Mouse (Mus musculus) midbrain, embryonic 14.5 days (tissue): Measurements from ENCODE around the gene Osbpl9. TPM values are rescaled to one million over a fixed set of nuclear protein-coding genes. Genes with fewer than 3 reads are reported as not detected.
A peak's percentile ranks its signal among the peaks of the same experiment; 100 is the strongest.

Source experiments
- ATAC-seq: fragments of 200-750 bp; cut with Nextera tagmentation; 2 replicates; pipeline ENCODE4 v1.8.0; 2017; ENCODE audit warnings: moderate number of reproducible peaks, moderate library complexity; ENCODE audit not compliant: low FRiP score, low TSS enrichment
- DNase-seq: peaks from one replicate; pipeline ENCODE4 v3.0.0-alpha.2; 2015
- H3K27ac ChIP-seq: fragments of 300-500 bp; sonication (generic); replicated peaks from 2 replicates; pipeline ENCODE4 v1.5.1; 2014; ENCODE audit warnings: mild to moderate bottlenecking, low read depth, low read length, moderate library complexity
- H3K27me3 ChIP-seq: fragments of 300-500 bp; sonication (generic); 2 replicates; pipeline ENCODE4 v1.6.1; 2014; ENCODE audit warnings: low read length, control low read depth, mixed read lengths; ENCODE audit not compliant: control insufficient read depth, insufficient read depth
- H3K36me3 ChIP-seq: fragments of 300-500 bp; sonication (generic); 2 replicates; pipeline ENCODE4 v1.6.1; 2014; ENCODE audit warnings: low read length, control low read depth; ENCODE audit not compliant: control insufficient read depth, insufficient read depth
- H3K4me1 ChIP-seq: fragments of 300-500 bp; sonication (generic); 2 replicates; pipeline ENCODE4 v1.6.1; 2014; ENCODE audit warnings: mild to moderate bottlenecking, antibody characterized with exemption, low read length, control low read depth; ENCODE audit not compliant: control insufficient read depth, insufficient read depth
- H3K4me2 ChIP-seq: fragments of 300-500 bp; sonication (generic); 2 replicates; pipeline ENCODE4 v1.6.1; 2014; ENCODE audit warnings: mild to moderate bottlenecking, low read length, moderate library complexity
- H3K4me3 ChIP-seq: fragments of 300-500 bp; sonication (generic); replicated peaks from 2 replicates; pipeline ENCODE4 v1.5.1; 2014; ENCODE audit warnings: low read depth, low read length
- H3K9ac ChIP-seq: fragments of 300-500 bp; sonication (generic); replicated peaks from 2 replicates; pipeline ENCODE4 v1.6.1; 2014; ENCODE audit warnings: mild to moderate bottlenecking, low read length, moderate library complexity
- H3K9me3 ChIP-seq: fragments of 300-500 bp; sonication (generic); 2 replicates; pipeline ENCODE4 v1.6.1; 2016; ENCODE audit warnings: low read length, control low read depth, mixed read lengths; ENCODE audit not compliant: control insufficient read depth
- WGBS: fragments of 180-500 bp; shearing (Covaris S2); extraction: QIAGEN DNeasy Blood & Tissue Kit; methylation state at CpG from one replicate; pipeline ENCODE4 v1.1.7; 2014; 5-methylcytosine and 5-hydroxymethylcytosine counted together
- polyA plus RNA-seq: library from polyadenylated mRNA; unstranded; fragments of >200 nt; fragmentation: Nextera tagmentation; extraction: Ambion mirVana; gene quantifications from 2 replicates; pipeline ENCODE4 v1.2.1, GENCODE M21; 2014

Osbpl9 gene
- polyA plus RNA-seq, 1 experiment from 2014 or later = 81.1 TPM

DNA sequence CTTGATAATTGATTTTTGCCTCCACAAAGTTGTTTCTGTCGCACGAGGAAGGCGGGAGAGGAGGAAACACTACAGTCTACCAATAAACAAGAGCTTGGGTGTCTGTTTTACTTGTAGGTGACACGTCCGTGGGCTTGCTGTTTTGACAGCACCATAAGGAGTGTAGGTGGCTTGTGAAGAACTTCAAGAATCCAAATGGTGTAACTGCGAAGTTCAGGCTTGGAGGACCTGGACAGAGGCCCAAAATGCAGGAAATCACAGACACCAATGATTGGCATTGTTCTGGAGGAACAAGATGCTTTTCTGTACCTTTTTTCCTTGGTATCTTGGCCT, 83.8 kb downstream of the Osbpl9 start:
- Histone ChIP-seq H3K9me3 (no peaks in the 10 kb centered on the region), H3K27me3 (no peaks in the 10 kb centered on the region), H3K36me3 (no peaks in the 10 kb centered on the region), H3K27ac (peak overlapping the region; percentile 46; the same call in 1 of the 2 replicates), H3K4me2 (peak overlapping the region; percentile 63), H3K9ac (peak overlapping the region; percentile 54), H3K4me3 (peak overlapping the region; percentile 47), H3K4me1 (peaks cover 10% of the 10 kb centered on the region)
- no peak for DNase-seq
- ATAC-seq = no peak; the same call in 1 of the 2 replicates
- WGBS = 7% methylated on average over 6 of the region's 6 CpGs

DNA sequence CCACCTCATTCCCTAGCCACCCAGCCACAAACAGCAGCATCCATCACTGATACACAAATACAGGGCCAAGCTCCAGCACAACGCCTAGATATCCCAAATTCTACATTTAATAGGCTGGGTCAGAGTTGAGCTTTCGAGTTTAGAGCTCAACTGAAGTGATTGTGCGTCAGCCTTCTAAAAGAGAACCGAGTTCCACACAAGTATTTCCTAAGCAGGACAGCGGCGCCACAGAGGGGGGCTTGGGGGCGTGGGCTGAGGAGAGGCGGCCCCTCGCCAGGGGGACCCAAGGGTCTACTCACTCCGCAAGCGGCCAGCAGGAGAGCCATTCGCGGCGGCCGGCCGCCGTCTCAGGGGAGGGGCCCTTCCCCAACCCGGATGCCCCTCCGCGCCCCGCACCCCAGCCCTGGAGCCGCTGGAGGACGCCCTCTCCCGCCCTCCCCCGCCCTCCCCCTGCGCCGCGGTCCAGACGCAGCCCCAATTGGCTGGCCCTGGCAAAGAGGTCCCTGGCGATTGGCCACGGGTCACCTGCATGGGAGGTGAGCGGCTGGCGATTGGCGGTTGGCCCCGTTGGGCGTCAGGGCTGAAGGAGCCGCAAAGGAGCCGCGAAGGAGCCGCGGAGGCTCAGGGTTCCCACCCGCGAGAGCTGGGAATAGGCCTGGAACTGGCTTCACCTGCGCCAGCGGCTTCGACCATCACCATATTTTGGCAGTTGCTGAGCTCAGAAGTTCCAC, 84.3 kb downstream of the Osbpl9 start:
- no peaks in the 10 kb centered on the region for H3K9me3 ChIP-seq
- ATAC-seq (peak; percentile 98), DNase-seq (peak; percentile 92)
- WGBS = under 1% methylated on average over 40 of the region's 46 CpGs
- peaks cover 10% of the 10 kb centered on the region for H3K4me1 ChIP-seq
- peak overlapping the region; percentile 54 for H3K9ac ChIP-seq
- peak overlapping the region; percentile 46 for H3K27ac ChIP-seq
- H3K36me3 ChIP-seq = no peaks in the 10 kb centered on the region
- peak overlapping the region; percentile 63 for H3K4me2 ChIP-seq
- H3K27me3 ChIP-seq = no peaks in the 10 kb centered on the region
- H3K4me3 ChIP-seq = peak overlapping the region; percentile 47

DNA sequence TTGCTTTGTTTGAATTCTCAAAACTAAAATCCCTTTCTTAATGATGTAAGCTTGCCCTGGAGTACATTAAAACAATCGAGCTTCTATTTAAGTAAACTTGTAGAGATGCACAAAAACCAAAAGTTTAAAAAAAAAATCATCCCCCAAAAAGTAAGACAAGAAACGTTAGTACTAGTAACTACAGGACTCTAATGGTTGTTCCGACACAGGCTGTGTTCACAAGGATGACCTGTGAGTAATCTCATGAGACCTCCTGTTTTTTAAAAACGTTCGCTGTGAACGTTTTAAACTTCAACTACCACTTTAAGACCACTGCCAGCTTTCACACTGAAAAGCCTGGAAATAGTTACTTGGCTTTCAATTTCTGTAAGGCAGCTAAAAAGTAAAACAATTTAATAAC, 85.1 kb downstream of the Osbpl9 start:
- WGBS = 54% methylated on average over 6 of the region's 6 CpGs
- Histone ChIP-seq H3K36me3 (no peaks in the 10 kb centered on the region), H3K4me2 (peak overlapping the region; percentile 63), H3K9ac (no peak overlapping the region), H3K9me3 (no peaks in the 10 kb centered on the region), H3K27ac (no peak overlapping the region), H3K4me3 (no peak overlapping the region), H3K27me3 (no peaks in the 10 kb centered on the region), H3K4me1 (peaks cover 10% of the 10 kb centered on the region)
- DNase-seq (no peak), ATAC-seq (no peak)

DNA sequence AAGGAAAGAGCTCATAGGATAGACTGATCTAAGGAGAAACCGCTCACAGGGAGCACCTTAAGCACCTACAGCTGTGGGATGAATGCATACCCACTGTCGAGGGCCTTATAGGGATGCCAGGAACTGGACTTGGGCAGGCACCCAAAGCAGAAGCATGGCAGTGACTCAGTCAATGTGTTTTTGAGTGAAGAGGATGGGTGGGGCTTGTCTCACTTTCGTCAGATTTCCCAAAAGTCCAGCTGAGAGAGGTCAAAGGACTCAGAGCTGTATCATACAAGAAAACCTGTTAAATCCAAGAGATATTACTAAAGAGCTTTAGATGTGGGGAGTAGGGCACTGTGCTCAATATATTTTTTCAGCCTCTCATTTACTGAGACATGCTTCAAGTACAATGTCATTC, 85.6 kb downstream of the Osbpl9 start:
- Histone ChIP-seq H3K27me3 (no peaks in the 10 kb centered on the region), H3K4me2 (no peak overlapping the region), H3K4me1 (peaks cover 10% of the 10 kb centered on the region), H3K4me3 (no peak overlapping the region), H3K9ac (no peak overlapping the region), H3K9me3 (no peaks in the 10 kb centered on the region), H3K27ac (no peak overlapping the region), H3K36me3 (no peaks in the 10 kb centered on the region)
- 69% methylated on average over 3 of the region's 3 CpGs for WGBS
- no peak for DNase-seq
- ATAC-seq = no peak

DNA sequence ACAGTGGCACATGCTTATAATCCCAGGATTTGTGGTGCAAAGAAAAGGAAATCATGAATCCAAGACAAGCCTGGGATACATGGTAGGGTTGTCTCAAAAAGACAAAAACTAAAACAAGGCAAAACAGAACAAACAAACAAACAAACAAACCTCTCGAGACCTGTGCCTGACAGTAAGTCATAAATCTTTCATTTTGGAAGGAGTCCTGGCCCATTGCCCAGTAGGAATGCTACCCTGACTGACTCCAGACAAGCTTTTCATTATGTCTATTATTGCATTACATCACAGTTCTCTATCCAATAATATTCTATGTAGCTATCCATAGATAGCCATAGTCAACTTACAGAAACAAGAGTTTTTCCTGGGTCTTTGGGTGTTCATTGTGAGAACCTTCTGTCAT, 86.3 kb downstream of the Osbpl9 start:
- no peak for DNase-seq
- Histone ChIP-seq H3K9ac (no peak overlapping the region), H3K27ac (no peak overlapping the region), H3K27me3 (no peaks in the 10 kb centered on the region), H3K4me1 (peaks cover 10% of the 10 kb centered on the region), H3K4me3 (no peak overlapping the region), H3K36me3 (no peaks in the 10 kb centered on the region), H3K4me2 (no peak overlapping the region), H3K9me3 (no peaks in the 10 kb centered on the region)
- ATAC-seq = no peak
- WGBS = 85% methylated on average over 1 of the region's 1 CpGs

DNA sequence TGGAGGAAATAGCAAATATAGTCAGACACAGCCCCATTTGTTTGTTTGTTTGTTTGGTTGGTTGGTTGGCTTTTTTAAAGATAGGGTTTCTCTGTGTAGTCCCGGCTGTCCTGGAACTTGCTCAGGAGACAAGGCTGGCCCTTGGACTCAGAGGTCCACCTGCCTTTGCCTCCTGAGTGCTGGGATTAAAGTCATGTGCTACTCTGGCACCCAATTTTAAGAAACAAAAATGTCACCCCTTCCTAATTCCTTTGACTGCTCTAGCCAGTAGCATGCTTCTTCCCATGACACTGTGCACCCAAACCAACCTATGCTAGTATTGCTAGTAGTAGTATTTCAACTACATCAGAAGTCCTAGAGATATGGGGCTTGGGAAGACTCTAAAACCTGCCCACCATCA, 87.8 kb downstream of the Osbpl9 start:
- DNase-seq (no peak), ATAC-seq (no peak)
- Histone ChIP-seq H3K27me3 (no peaks in the 10 kb centered on the region), H3K4me1 (peaks cover 10% of the 10 kb centered on the region), H3K27ac (no peak overlapping the region), H3K4me2 (no peak overlapping the region), H3K9ac (no peak overlapping the region), H3K36me3 (no peaks in the 10 kb centered on the region), H3K9me3 (no peaks in the 10 kb centered on the region), H3K4me3 (no peak overlapping the region)
- 96% methylated on average over 1 of the region's 1 CpGs for WGBS

DNA sequence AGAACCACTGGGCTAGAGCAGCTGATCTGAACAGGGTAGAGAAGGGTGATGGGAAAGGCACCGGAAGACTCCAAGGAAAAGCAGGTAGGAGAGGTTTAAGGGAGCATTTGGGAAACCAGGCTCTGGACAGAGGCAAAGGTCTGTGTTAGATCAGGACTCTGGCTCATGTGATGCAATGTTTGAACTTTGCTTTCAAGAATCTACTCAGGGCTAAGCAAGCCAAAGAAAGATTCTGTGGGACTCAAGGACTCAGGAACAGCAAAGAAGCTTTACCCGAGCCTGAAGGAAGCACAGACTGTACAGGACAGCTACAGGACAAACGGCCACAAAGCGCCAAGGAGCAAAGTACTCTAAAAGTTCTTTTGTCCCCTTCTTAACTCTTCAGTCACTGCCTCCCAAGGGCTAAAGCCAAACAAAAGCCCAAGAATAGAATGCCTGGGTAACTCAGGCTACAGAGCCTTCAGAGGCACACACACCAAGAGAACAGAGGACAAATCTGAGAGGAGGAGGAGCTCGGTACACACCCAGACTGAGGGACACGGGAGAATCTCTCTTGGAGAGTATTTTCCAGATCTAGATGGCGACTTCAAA, 89.1 kb downstream of the Osbpl9 start:
- ATAC-seq = no peak
- WGBS = 25% methylated on average over 7 of the region's 7 CpGs
- no peak overlapping the region for H3K27ac ChIP-seq
- H3K27me3 ChIP-seq = no peaks in the 10 kb centered on the region
- H3K4me3 ChIP-seq = no peak overlapping the region
- H3K9me3 ChIP-seq = no peaks in the 10 kb centered on the region
- H3K9ac ChIP-seq = no peak overlapping the region
- H3K4me2 ChIP-seq = no peak overlapping the region
- no peaks in the 10 kb centered on the region for H3K36me3 ChIP-seq
- H3K4me1 ChIP-seq = 0 out of 2 replicates have a peak, but pooled peaks cover 2% of the 10 kb centered on the region
- no peak for DNase-seq

DNA sequence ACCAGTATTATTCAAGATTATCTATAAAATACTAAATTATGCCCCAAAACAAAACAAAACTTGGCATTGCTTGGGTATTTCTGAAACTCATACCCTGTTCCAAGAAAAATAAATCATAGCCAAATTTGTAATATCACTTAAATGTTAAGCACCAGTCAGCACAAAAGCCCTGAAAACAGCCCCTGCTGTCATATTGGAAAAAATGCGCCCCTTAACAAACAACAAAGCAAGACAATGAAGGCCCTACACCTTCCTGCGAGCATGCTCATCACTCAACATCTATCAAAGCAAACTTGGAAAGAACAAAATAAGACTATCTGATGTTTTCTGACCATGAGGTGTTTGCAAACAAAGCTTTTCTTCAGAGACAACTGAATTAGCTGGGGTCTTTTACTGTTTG, 91.1 kb downstream of the Osbpl9 start:
- no peak for DNase-seq
- Histone ChIP-seq H3K9me3 (no peaks in the 10 kb centered on the region), H3K27me3 (no peaks in the 10 kb centered on the region), H3K4me2 (no peak overlapping the region), H3K36me3 (no peaks in the 10 kb centered on the region), H3K4me1 (no peaks in the 10 kb centered on the region), H3K9ac (no peak overlapping the region), H3K4me3 (no peak overlapping the region), H3K27ac (no peak overlapping the region)
- ATAC-seq = no peak
- 89% methylated on average over 2 of the region's 2 CpGs for WGBS

DNA sequence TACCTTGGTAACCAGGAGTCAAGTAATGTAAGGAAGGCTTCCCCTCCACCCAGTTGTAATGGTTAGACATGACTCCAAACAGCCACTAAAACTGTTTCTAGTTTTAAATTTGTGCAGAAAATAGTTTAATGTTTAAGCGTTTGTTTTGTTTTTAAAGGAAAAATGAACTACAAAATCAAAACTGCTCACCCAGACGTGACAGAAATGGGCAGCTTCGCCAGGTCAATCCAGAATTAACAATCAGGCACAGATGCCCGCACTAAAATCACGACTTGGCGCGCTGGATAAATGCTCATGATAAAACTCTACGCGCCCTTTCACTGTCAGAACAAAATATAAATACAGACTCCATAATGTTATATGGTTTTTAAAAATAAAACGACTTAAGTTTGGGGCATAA, 92.4 kb downstream of the Osbpl9 start:
- Histone ChIP-seq H3K27me3 (no peaks in the 10 kb centered on the region), H3K27ac (no peak overlapping the region), H3K4me1 (no peaks in the 10 kb centered on the region), H3K4me3 (no peak overlapping the region), H3K4me2 (no peak overlapping the region), H3K9me3 (no peaks in the 10 kb centered on the region), H3K9ac (no peak overlapping the region), H3K36me3 (no peaks in the 10 kb centered on the region)
- DNase-seq (no peak), ATAC-seq (no peak)
- WGBS = 94% methylated on average over 10 of the region's 10 CpGs
